Mouse (Mus musculus): ENCODE measurements around the gene Ppp1r11. TPM values are rescaled to one million over a fixed set of nuclear protein-coding genes. Genes with fewer than 3 reads are reported as not detected.
"Not testable (repeated sequence)": the region's sequence is repeated elsewhere in the genome, so short reads cannot be mapped to it uniquely, and the experiment has no call there.

The Ppp1r11 gene
- 100 to 1,000 TPM; 122 to 145 TPM for total RNA-seq (2021)

- peak; percentile 84 to 89 for DNase-seq (ENCODE audit: extremely low spot score in 1 of 2, low spot score in 1 of 2)
These were observed at the start of gene Ppp1r11 for GRCm38 (mm10) chr17:36950981-36951947. Gene Ppp1r11 (minus strand): TSS chr17:36951741.

GRCm38 (mm10) chr17:37000863-37001262, 49.3 kb upstream of the Ppp1r11 start, which contains the start of gene Zfp57:
Gene Zfp57 (plus strand): TSS chr17:37001163.
- DNase-seq (ENCODE audit: extremely low spot score in 1 of 2, low spot score in 1 of 2): no peak

GRCm38 (mm10) chr17:36998477-36998876, 46.9 kb upstream of the Ppp1r11 start:
- no peak for DNase-seq (ENCODE audit: extremely low spot score in 1 of 2, low spot score in 1 of 2)

GRCm38 (mm10) chr17:36997033-36997735, 45.6 kb upstream of the Ppp1r11 start:
- peak; percentile 59 to 93 for DNase-seq (ENCODE audit: extremely low spot score in 1 of 2, low spot score in 1 of 2)

- no peak for DNase-seq (ENCODE audit: extremely low spot score in 1 of 2, low spot score in 1 of 2)
These were observed 43.9 kb upstream of the Ppp1r11 start for GRCm38 (mm10) chr17:36995448-36995847.

- DNase-seq (ENCODE audit: extremely low spot score in 1 of 2, low spot score in 1 of 2): no peak
These were observed 43.0 kb upstream of the Ppp1r11 start for GRCm38 (mm10) chr17:36994528-36994927.

- DNase-seq (ENCODE audit: extremely low spot score in 1 of 2, low spot score in 1 of 2): no peak
These were observed 42.3 kb upstream of the Ppp1r11 start for GRCm38 (mm10) chr17:36993770-36994325.

GRCm38 (mm10) chr17:36992336-36993104, 41.0 kb upstream of the Ppp1r11 start:
- DNase-seq (ENCODE audit: extremely low spot score in 1 of 2, low spot score in 1 of 2): no peak

- DNase-seq (ENCODE audit: extremely low spot score in 1 of 2, low spot score in 1 of 2): not testable (repeated sequence)
These were observed 39.1 kb upstream of the Ppp1r11 start for GRCm38 (mm10) chr17:36990630-36991029.

- no peak for DNase-seq (ENCODE audit: extremely low spot score in 1 of 2, low spot score in 1 of 2)
These were observed 37.9 kb upstream of the Ppp1r11 start, which contains the start of gene H2-M5 for GRCm38 (mm10) chr17:36989437-36989836. Gene H2-M5 (minus strand): TSS chr17:36989537.

GRCm38 (mm10) chr17:36988475-36988874, 36.9 kb upstream of the Ppp1r11 start:
- DNase-seq (ENCODE audit: extremely low spot score in 1 of 2, low spot score in 1 of 2): no peak

GRCm38 (mm10) chr17:36982253-36983155, 31.0 kb upstream of the Ppp1r11 start:
- DNase-seq (ENCODE audit: extremely low spot score in 1 of 2, low spot score in 1 of 2): no peak

GRCm38 (mm10) chr17:36981845-36982244, 30.3 kb upstream of the Ppp1r11 start:
- DNase-seq (ENCODE audit: extremely low spot score in 1 of 2, low spot score in 1 of 2): no peak

- peak in 1 of 2 experiments; percentile 15 for DNase-seq (ENCODE audit: extremely low spot score in 1 of 2, low spot score in 1 of 2)
These were observed 29.8 kb upstream of the Ppp1r11 start, which contains the start of gene 2410137M14Rik for GRCm38 (mm10) chr17:36981221-36981813. Gene 2410137M14Rik (minus strand): TSS chr17:36981237.

- no peak for DNase-seq (ENCODE audit: extremely low spot score in 1 of 2, low spot score in 1 of 2)
These were observed 21.8 kb upstream of the Ppp1r11 start for GRCm38 (mm10) chr17:36973271-36973787.

- DNase-seq (ENCODE audit: extremely low spot score in 1 of 2, low spot score in 1 of 2): no peak
These were observed 21.2 kb upstream of the Ppp1r11 start for GRCm38 (mm10) chr17:36972791-36973190.

- DNase-seq (ENCODE audit: extremely low spot score in 1 of 2, low spot score in 1 of 2): no peak
These were observed 19.8 kb upstream of the Ppp1r11 start for GRCm38 (mm10) chr17:36971172-36971850.
